Comparison of ENCODE assay signal across 10 mouse cellular contexts in the genomic region with DNA sequence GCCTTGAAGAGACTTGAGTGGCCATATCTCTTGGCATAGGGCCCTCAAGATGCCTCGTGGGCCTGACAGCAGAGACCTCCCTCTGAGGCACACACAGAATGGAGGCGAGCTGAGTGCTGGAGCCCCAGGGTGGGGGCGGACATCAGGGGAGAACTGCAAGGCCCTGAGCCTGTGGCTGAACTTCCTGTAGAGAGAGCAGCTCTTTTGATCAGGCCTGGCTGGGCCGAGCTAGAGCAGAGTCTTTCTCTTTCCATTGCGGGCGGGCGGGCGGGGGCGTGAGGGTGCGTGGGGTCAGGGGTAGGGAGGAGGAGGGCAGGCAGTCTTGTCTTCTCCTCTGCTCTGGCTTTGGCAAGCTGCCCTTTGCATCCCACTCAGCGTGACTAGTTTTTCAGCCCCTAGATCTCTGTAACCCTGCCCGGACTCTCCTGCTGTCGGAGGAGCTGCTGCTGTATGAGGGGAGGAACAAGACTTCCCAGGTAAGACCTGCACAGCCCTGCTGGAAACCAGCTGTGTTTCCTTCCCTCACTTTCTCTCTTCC.
A peak's percentile ranks its signal among the peaks of the same experiment; 100 is the strongest.
DNase-seq lines count a peak whose midpoint lies in the region; ATAC-seq and TF ChIP-seq lines count a peak whose summit lies in the region.
"Had no signal": no experiment of that assay in that cellular context is flagged by ENCODE, and none has a peak within 500 bp of the region (broad histone marks: within the 10 kb centered on the region; RNA-seq: fewer than 3 reads in every experiment).

No protein-coding gene starts in this region.

- H3K27me3 ChIP-seq in heart, adult 2 months (ENCODE audit: control insufficient read depth, insufficient read depth, low read length), result no peaks in the 10 kb centered on the region
- H3K27me3 ChIP-seq in heart, embryonic 15.5 days, result peaks cover 12% of the 10 kb centered on the region; the same call in 1 of the 2 replicates
- no peaks in the 10 kb centered on the region for H3K27me3 ChIP-seq in liver, embryonic 14.5 days (ENCODE audit: control insufficient read depth, insufficient read depth, low read length)
- H3K27me3 ChIP-seq in stomach, embryonic 14.5 days (ENCODE audit: control insufficient read depth, insufficient read depth, low read length), result no peaks in the 10 kb centered on the region
- H3K27me3 ChIP-seq: neural tube, embryonic 13.5 days had no signal

- no peak overlapping the region for H3K4me3 ChIP-seq in heart, adult 2 months
- H3K4me3 ChIP-seq in heart, embryonic 15.5 days, result no peak overlapping the region
- H3K4me3 ChIP-seq in liver, embryonic 14.5 days (ENCODE audit: insufficient read depth in 1 of 2, low read depth in 2 of 2, low read length in 2 of 2), result no peak overlapping the region
- H3K4me3 ChIP-seq in stomach, embryonic 14.5 days (ENCODE audit: low read depth, low read length), result no peak overlapping the region
- H3K4me3 ChIP-seq: erythroblast, embryonic 14.5 days; neural tube, embryonic 13.5 days had no signal

- H3K36me3 ChIP-seq in heart, adult 2 months (ENCODE audit: control insufficient read depth, insufficient read depth, low read length), result peaks cover 19% of the 10 kb centered on the region
- no peaks in the 10 kb centered on the region for H3K36me3 ChIP-seq in heart, embryonic 15.5 days
- no peaks in the 10 kb centered on the region for H3K36me3 ChIP-seq in liver, embryonic 14.5 days (replicated peaks; ENCODE audit: control insufficient read depth, insufficient read depth, low read depth)
- no peaks in the 10 kb centered on the region for H3K36me3 ChIP-seq in stomach, embryonic 14.5 days (ENCODE audit: control insufficient read depth, insufficient read depth, low read length)
- H3K36me3 ChIP-seq: neural tube, embryonic 13.5 days had no signal

- no peaks in the 10 kb centered on the region for H3K79me2 ChIP-seq in heart, adult 2 months (replicated peaks; ENCODE audit: control insufficient read depth, insufficient read depth, low read length)

- DNase-seq in heart, adult 2 months, result peak; percentile 58 to 63
- no peak for DNase-seq in heart, postnatal 25 days (ENCODE audit: low spot score)
- DNase-seq in liver, embryonic 14.5 days (ENCODE audit: low read depth in 3 of 3, low spot score in 3 of 3), result no peak
- DNase-seq in right cerebral cortex, postnatal 14 days, result no peak
- DNase-seq in left cerebral cortex, adult 11 months (ENCODE audit: low spot score), result no peak
- no peak for DNase-seq in cerebellum, postnatal 14 days

- peak; percentile 57 for ATAC-seq in heart, embryonic 15.5 days (replicated peaks; ENCODE audit: insufficient number of reproducible peaks, insufficient read depth, low FRiP score, low read depth)
- ATAC-seq in liver, embryonic 14.5 days (ENCODE audit: insufficient read depth), result peak; percentile 38
- peak; percentile 8; the same call in 1 of the 2 replicates for ATAC-seq in stomach, embryonic 14.5 days (ENCODE audit: insufficient number of reproducible peaks, insufficient read depth, low FRiP score, low read depth)

- 36% methylated on average over 11 of the region's 13 CpGs for WGBS in heart, adult 2 months
- WGBS in heart, embryonic 15.5 days, result 26% methylated on average over 13 of the region's 13 CpGs
- WGBS in liver, embryonic 14.5 days (ENCODE audit: insufficient replicate concordance), result 47% methylated on average over 12 of the region's 13 CpGs
- WGBS in stomach, embryonic 14.5 days, result 30% methylated on average over 13 of the region's 13 CpGs

- no peak for TF ChIP-seq CTCF in heart, adult 2 months (IDR thresholded peaks at IDR 0.05)
- TF ChIP-seq CTCF in liver, embryonic 14.5 days (IDR thresholded peaks at IDR 0.05; ENCODE audit: low read depth), result no peak

- peak overlapping the region; percentile 70 for H3K27ac ChIP-seq in heart, adult 2 months
- H3K27ac ChIP-seq in heart, embryonic 15.5 days, result peak overlapping the region; percentile 32
- H3K27ac ChIP-seq in liver, embryonic 14.5 days, result no peak overlapping the region
- H3K27ac ChIP-seq in stomach, embryonic 14.5 days (ENCODE audit: low read length), result peak overlapping the region; percentile 55; the same call in 1 of the 2 replicates
- H3K27ac ChIP-seq: neural tube, embryonic 13.5 days had no signal

- peaks cover 37% of the 10 kb centered on the region for H3K4me1 ChIP-seq in heart, adult 2 months (ENCODE audit: control insufficient read depth, insufficient read depth, low read length)
- peaks cover 43% of the 10 kb centered on the region for H3K4me1 ChIP-seq in heart, embryonic 15.5 days (replicated peaks)
- peaks cover 0 to 26% of the 10 kb centered on the region in 2 experiments; a peak in 2 of 4 replicates for H3K4me1 ChIP-seq in liver, embryonic 14.5 days (replicated peaks; ENCODE audit: control insufficient read depth in 2 of 2, insufficient read depth in 2 of 2, low read length in 1 of 2)
- peaks cover 13% of the 10 kb centered on the region; the same call in 1 of the 2 replicates for H3K4me1 ChIP-seq in stomach, embryonic 14.5 days (ENCODE audit: control insufficient read depth, insufficient read depth, low read length)

- no peak for TF ChIP-seq POLR2A in heart, adult 2 months (IDR thresholded peaks at IDR 0.05; ENCODE audit: insufficient read depth, low read depth, low read length)

- H3K9me3 ChIP-seq in heart, embryonic 15.5 days (replicated peaks), result no peaks in the 10 kb centered on the region
- H3K9me3 ChIP-seq in liver, embryonic 14.5 days (ENCODE audit: control insufficient read depth, low read length), result no peaks in the 10 kb centered on the region
- no peaks in the 10 kb centered on the region for H3K9me3 ChIP-seq in stomach, embryonic 14.5 days (ENCODE audit: control insufficient read depth, low read depth, low read length)
- H3K9me3 ChIP-seq: neural tube, embryonic 13.5 days had no signal

- no peak for TF ChIP-seq EP300 in heart, adult 2 months (IDR thresholded peaks at IDR 0.05; ENCODE audit: insufficient read depth, low read depth, low read length)
- TF ChIP-seq EP300 in liver, embryonic 14.5 days (IDR thresholded peaks at IDR 0.05; ENCODE audit: low read depth), result no peak

- H3K9ac ChIP-seq in heart, adult 2 months (ENCODE audit: low read depth, low read length), result 0 out of 2 replicates have a peak overlapping the region, but pooled peaks have one; percentile 12
- no peak overlapping the region for H3K9ac ChIP-seq in heart, embryonic 15.5 days
- no peak overlapping the region for H3K9ac ChIP-seq in liver, embryonic 14.5 days (replicated peaks)
- no peak overlapping the region for H3K9ac ChIP-seq in stomach, embryonic 14.5 days (replicated peaks; ENCODE audit: low read depth, low read length)
- H3K9ac ChIP-seq: neural tube, embryonic 13.5 days had no signal

- intact Hi-C loops in heart, adult 2 months (cut with DNase I), result no loop called here
- intact Hi-C loops in heart, postnatal 25 days (cut with DNase I), result no loop called here

- H3K4me2 ChIP-seq in heart, embryonic 15.5 days, result no peak overlapping the region
- no peak overlapping the region for H3K4me2 ChIP-seq in liver, embryonic 14.5 days (ENCODE audit: low read depth)
- no peak overlapping the region for H3K4me2 ChIP-seq in stomach, embryonic 14.5 days (replicated peaks; ENCODE audit: low read depth, low read length)
- H3K4me2 ChIP-seq: neural tube, embryonic 13.5 days had no signal

Comparison
In these comparisons a context has a peak if more than half of its experiments do, and no peak if none do; other contexts are left out.
1. DNase-seq: peak in heart, adult 2 months (2 of 2); none in heart, postnatal 25 days (single experiment), liver, embryonic 14.5 days (0 of 3), right cerebral cortex, postnatal 14 days (single experiment), left cerebral cortex, adult 11 months (single experiment) and cerebellum, postnatal 14 days (0 of 2).
2. Peak in every context shown above with its lines, with median percentiles within 50 percentile points of each other: ATAC-seq.